In genomic region chr2:85196901-85197300, GRCm38 (mm10) we compare ENCODE assay signal across 10 mouse cellular contexts. TPM values are rescaled to one million over a fixed set of nuclear protein-coding genes. Genes with fewer than 3 reads are reported as not detected.
DNase-seq lines count a peak whose midpoint lies in the region; ATAC-seq and TF ChIP-seq lines count a peak whose summit lies in the region.
"Had no signal": no experiment of that assay in that cellular context is flagged by ENCODE, and none has a peak within 500 bp of the region (broad histone marks: within the 10 kb centered on the region; RNA-seq: fewer than 3 reads in every experiment).

Gene Lrrc55 (minus strand): TSS chr2:85197197.

- no peaks in the 10 kb centered on the region for H3K27me3 ChIP-seq in lung, embryonic 14.5 days (ENCODE audit: insufficient read depth, low read length)
- no peaks in the 10 kb centered on the region for H3K27me3 ChIP-seq in forebrain, embryonic 12.5 days
- H3K27me3 ChIP-seq in small intestine, adult 2 months (ENCODE audit: control insufficient read depth, insufficient read depth, low read length), result no peaks in the 10 kb centered on the region

- no peak within 1 kb of the TSS for H3K9ac ChIP-seq in lung, embryonic 14.5 days
- H3K9ac ChIP-seq in forebrain, embryonic 12.5 days, result peak within 1 kb of the TSS; percentile 56

- WGBS in lung, embryonic 14.5 days, result 68% methylated on average over 1 of the region's 1 CpGs
- WGBS in forebrain, embryonic 12.5 days, result 83% methylated on average over 1 of the region's 1 CpGs
- WGBS in small intestine, adult 2 months, result 83% methylated on average over 1 of the region's 1 CpGs

- no peak for TF ChIP-seq CTCF in lung, embryonic 14.5 days (IDR thresholded peaks at IDR 0.05; ENCODE audit: low read depth)
- no peak for TF ChIP-seq CTCF in small intestine, adult 2 months (IDR thresholded peaks at IDR 0.05; ENCODE audit: extremely low read depth, insufficient read length, insufficient replicate concordance, low read depth, low read length)

- no peak within 1 kb of the TSS for H3K27ac ChIP-seq in lung, embryonic 14.5 days (ENCODE audit: low read depth)
- no peak within 1 kb of the TSS for H3K27ac ChIP-seq in forebrain, embryonic 12.5 days
- no peak within 1 kb of the TSS for H3K27ac ChIP-seq in small intestine, adult 2 months (ENCODE audit: insufficient read depth, low read depth, low read length)

- no peak for TF ChIP-seq POLR2A in small intestine, adult 2 months (IDR thresholded peaks at IDR 0.05; ENCODE audit: low read depth, low read length)

- no peak within 1 kb of the TSS; the same call in 1 of the 2 replicates for H3K4me3 ChIP-seq in lung, embryonic 14.5 days (ENCODE audit: low read depth, low read length)
- peak within 1 kb of the TSS; percentile 44 for H3K4me3 ChIP-seq in forebrain, embryonic 12.5 days (replicated peaks)
- peak within 1 kb of the TSS; percentile 39 for H3K4me3 ChIP-seq in small intestine, adult 2 months (ENCODE audit: low read depth, low read length)

- H3K4me1 ChIP-seq in lung, embryonic 14.5 days (ENCODE audit: insufficient read depth), result no peaks in the 10 kb centered on the region
- H3K4me1 ChIP-seq in forebrain, embryonic 12.5 days, result peaks cover 12% of the 10 kb centered on the region
- no peaks in the 10 kb centered on the region for H3K4me1 ChIP-seq in small intestine, adult 2 months (ENCODE audit: control insufficient read depth, insufficient read depth, insufficient read length, low read length)

- DNase-seq in lung, embryonic 14.5 days, result no peak
- DNase-seq in lung, postnatal 36 days, result no peak
- DNase-seq in left cerebral cortex, adult 8-10 months (ENCODE audit: low spot score in 2 of 2), result no peak
- DNase-seq in right cerebral cortex, postnatal 14 days, result no peak
- no peak for DNase-seq in lung, postnatal 25 days (ENCODE audit: low spot score)
- DNase-seq: gastrocnemius, postnatal 36 days had no signal

- H3K36me3 ChIP-seq in lung, embryonic 14.5 days (ENCODE audit: insufficient read depth), result no peaks in the 10 kb centered on the region
- no peaks in the 10 kb centered on the region for H3K36me3 ChIP-seq in forebrain, embryonic 12.5 days (replicated peaks)
- no peaks in the 10 kb centered on the region for H3K36me3 ChIP-seq in small intestine, adult 2 months (ENCODE audit: control insufficient read depth, insufficient read depth, low read length)

- no peak for ATAC-seq in lung, embryonic 14.5 days (ENCODE audit: insufficient read depth)
- no peak for ATAC-seq in forebrain, embryonic 12.5 days (ENCODE audit: low FRiP score)
- no peak for ATAC-seq in activated CD4-positive, CD25-positive, alpha-beta regulatory T cell, adult 4 months

- H3K9me3 ChIP-seq in lung, embryonic 14.5 days (ENCODE audit: low read depth, low read length), result no peaks in the 10 kb centered on the region
- no peaks in the 10 kb centered on the region for H3K9me3 ChIP-seq in forebrain, embryonic 12.5 days

- H3K4me2 ChIP-seq in lung, embryonic 14.5 days, result peak within 1 kb of the TSS; percentile 50
- peak within 1 kb of the TSS; percentile 71 for H3K4me2 ChIP-seq in forebrain, embryonic 12.5 days

RNA-seq across cellular contexts. Expression of gene Lrrc55, which starts in this region (rescaled TPM):
- 0.09 and 0.33 TPM in 2 replicates for polyA plus RNA-seq in lung, embryonic 14.5 days (2014; fragmentation: Nextera tagmentation; extraction: Ambion mirVana)
- polyA plus RNA-seq in forebrain, embryonic 12.5 days (2016; fragmentation: Nextera tagmentation; extraction: Ambion mirVana), result 2.8 and 3.1 TPM in 2 replicates
- total RNA-seq in left cerebral cortex, adult 8-10 months (2022), result 10 to 100 TPM; 31.0 to 44.8 (median 36.6) TPM
- 0.84 and 1.5 TPM in 2 replicates for polyA plus RNA-seq in small intestine, adult 2 months (2012; rRNA removed)
- polyA plus RNA-seq in activated CD4-positive, CD25-positive, alpha-beta regulatory T cell, adult 4 months (2017; shearing (Covaris generic)), result not detected
- total RNA-seq: neutrophil, adult 5-6 weeks had no signal
